Mouse (Mus musculus): ENCODE data around the gene Ldb2. TPM values are rescaled to one million over a fixed set of nuclear protein-coding genes. Genes with fewer than 3 reads are reported as not detected.

The Ldb2 gene
- total RNA-seq (2015; ENCODE audit: low replicate concordance) = not detected in 2 replicates
- 0.56 TPM in 1 of 2 replicates, not detected in the other for total RNA-seq (2017; ENCODE audit: low replicate concordance)

GRCm38 (mm10) chr5:44799053-44799860 is at the start of gene Ldb2:
Gene Ldb2, minus strand, starts transcription at chr5:44799680.
- ATAC-seq (replicated peaks; ENCODE audit: low FRiP score, poor library complexity, severe bottlenecking) = no peak

- ATAC-seq (replicated peaks; ENCODE audit: low FRiP score, poor library complexity, severe bottlenecking) = no peak
Measured at GRCm38 (mm10) chr5:44831287-44831686, 31.8 kb upstream of the Ldb2 start.

- ATAC-seq (replicated peaks; ENCODE audit: low FRiP score, poor library complexity, severe bottlenecking) = no peak
Measured at GRCm38 (mm10) chr5:44815506-44815905, 16.0 kb upstream of the Ldb2 start.

- no peak for ATAC-seq (replicated peaks; ENCODE audit: low FRiP score, poor library complexity, severe bottlenecking)
Measured at GRCm38 (mm10) chr5:44805960-44806359, 6.5 kb upstream of the Ldb2 start.

- no peak for ATAC-seq (replicated peaks; ENCODE audit: low FRiP score, poor library complexity, severe bottlenecking)
Measured at GRCm38 (mm10) chr5:44801100-44801499, 1.6 kb upstream of the Ldb2 start.

GRCm38 (mm10) chr5:44799861-44800260 is 381 bp upstream of the Ldb2 start:
- ATAC-seq (replicated peaks; ENCODE audit: low FRiP score, poor library complexity, severe bottlenecking) = no peak

GRCm38 (mm10) chr5:44798493-44798892 is 987 bp downstream of the Ldb2 start:
- ATAC-seq (replicated peaks; ENCODE audit: low FRiP score, poor library complexity, severe bottlenecking) = no peak

GRCm38 (mm10) chr5:44798056-44798455 is 1.4 kb downstream of the Ldb2 start:
- ATAC-seq (replicated peaks; ENCODE audit: low FRiP score, poor library complexity, severe bottlenecking) = no peak

- no peak for ATAC-seq (replicated peaks; ENCODE audit: low FRiP score, poor library complexity, severe bottlenecking)
Measured at GRCm38 (mm10) chr5:44784591-44784990, 14.9 kb downstream of the Ldb2 start.

GRCm38 (mm10) chr5:44779340-44779739 is 20.1 kb downstream of the Ldb2 start:
- no peak for ATAC-seq (replicated peaks; ENCODE audit: low FRiP score, poor library complexity, severe bottlenecking)

- ATAC-seq (replicated peaks; ENCODE audit: low FRiP score, poor library complexity, severe bottlenecking) = no peak
Measured at GRCm38 (mm10) chr5:44768472-44768871, 31.0 kb downstream of the Ldb2 start.

GRCm38 (mm10) chr5:44764911-44765310 is 34.6 kb downstream of the Ldb2 start:
- no peak for ATAC-seq (replicated peaks; ENCODE audit: low FRiP score, poor library complexity, severe bottlenecking)

GRCm38 (mm10) chr5:44759178-44759577 is 40.3 kb downstream of the Ldb2 start:
- no peak for ATAC-seq (replicated peaks; ENCODE audit: low FRiP score, poor library complexity, severe bottlenecking)

- no peak for ATAC-seq (replicated peaks; ENCODE audit: low FRiP score, poor library complexity, severe bottlenecking)
Measured at GRCm38 (mm10) chr5:44754156-44754910, 45.1 kb downstream of the Ldb2 start.

GRCm38 (mm10) chr5:44745706-44746105 is 53.8 kb downstream of the Ldb2 start:
- no peak for ATAC-seq (replicated peaks; ENCODE audit: low FRiP score, poor library complexity, severe bottlenecking)

GRCm38 (mm10) chr5:44736366-44736765 is 63.1 kb downstream of the Ldb2 start:
- ATAC-seq (replicated peaks; ENCODE audit: low FRiP score, poor library complexity, severe bottlenecking) = no peak

- ATAC-seq (replicated peaks; ENCODE audit: low FRiP score, poor library complexity, severe bottlenecking) = no peak
Measured at GRCm38 (mm10) chr5:44734131-44734723, 65.3 kb downstream of the Ldb2 start.

- ATAC-seq (replicated peaks; ENCODE audit: low FRiP score, poor library complexity, severe bottlenecking) = no peak
Measured at GRCm38 (mm10) chr5:44729646-44730310, 69.7 kb downstream of the Ldb2 start.

GRCm38 (mm10) chr5:44727995-44728394 is 71.5 kb downstream of the Ldb2 start:
- no peak for ATAC-seq (replicated peaks; ENCODE audit: low FRiP score, poor library complexity, severe bottlenecking)

Measured in erythroblast, adult 5-6 weeks (primary cell).